Mouse (Mus musculus) bone marrow, adult 2 months (tissue): ENCODE data around the gene Rab43.

Experiments used
- CTCF ChIP-seq: fragments of 200-500 bp; IDR thresholded peaks from 2 replicates; pipeline ENCODE4 v1.5.1; 2011; ENCODE audit warnings: low read length, control low read depth; ENCODE audit not compliant: control insufficient read depth, insufficient read depth
- POLR2A ChIP-seq: fragments of 200-500 bp; IDR thresholded peaks from 2 replicates; pipeline ENCODE4 v1.6.1; 2011; ENCODE audit warnings: low read depth, mild to moderate bottlenecking, control low read depth, low read length, borderline replicate concordance; ENCODE audit not compliant: control insufficient read depth

- TF ChIP-seq CTCF: no peak
- TF ChIP-seq POLR2A: no peak
These were observed 63.4 kb downstream of the Rab43 start for GRCm38 (mm10) chr6:87748531-87748930.
